ENCODE assay signal across 8 mouse cellular contexts in the genomic region with DNA sequence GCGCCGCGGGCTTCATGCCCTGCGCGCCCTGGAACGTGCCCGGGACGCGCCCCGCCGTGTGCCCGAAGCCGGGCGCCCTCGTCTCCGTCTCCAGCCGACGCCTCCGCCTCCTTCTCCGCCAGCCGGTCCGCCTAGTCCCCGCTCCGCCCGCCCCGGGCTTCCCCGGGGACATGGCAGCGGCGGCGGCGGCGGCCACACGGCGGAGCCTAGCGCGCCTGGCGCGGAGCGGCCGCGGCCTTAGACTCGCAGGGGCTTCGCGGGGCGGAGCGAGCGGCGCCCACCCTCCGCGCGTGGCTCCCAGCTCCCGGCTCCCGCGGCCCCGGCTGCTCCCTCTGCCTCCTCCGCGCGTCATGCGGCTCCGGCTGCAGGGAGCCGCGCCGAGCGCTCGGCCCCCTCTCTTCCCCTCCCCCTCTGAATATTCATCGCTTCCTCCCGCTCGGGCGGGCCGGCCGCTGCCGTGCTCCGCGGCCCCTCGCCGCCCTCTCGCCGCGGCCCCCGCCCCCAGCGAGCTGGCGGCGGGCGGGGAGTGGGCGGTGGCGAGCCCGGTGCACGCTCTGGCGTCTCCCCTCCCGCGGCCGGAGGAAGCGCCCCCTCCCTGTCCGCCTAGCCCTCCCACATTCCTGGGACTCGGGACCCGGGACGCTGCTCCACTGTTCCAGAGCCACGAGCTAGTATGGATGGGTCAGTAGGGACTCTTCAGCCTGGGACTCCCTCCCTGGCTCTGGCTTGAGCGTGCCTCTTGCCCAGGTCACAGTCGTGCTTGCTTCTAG. TPM values are rescaled to one million over a fixed set of nuclear protein-coding genes. Genes with fewer than 3 reads are reported as not detected.
A peak's percentile ranks its signal among the peaks of the same experiment; 100 is the strongest.
DNase-seq lines count a peak whose midpoint lies in the region; ATAC-seq and TF ChIP-seq lines count a peak whose summit lies in the region.

Ptprj (minus strand) TSS at position 412 of the 770 bp plus-strand sequence.

- H3K79me2 ChIP-seq in liver, adult 2 months (ENCODE audit: control insufficient read depth, insufficient read depth, low read length): peaks cover 14% of the 10 kb centered on the region

- DNase-seq in B cell, adult 2 months: peak; percentile 66 to 75
- no peak for DNase-seq in liver, adult 2 months (ENCODE audit: extremely low read depth, low read depth, low spot score)
- DNase-seq in midbrain, postnatal 0 days (ENCODE audit: low spot score): peak; percentile 72
- peak; percentile 71 to 78 for DNase-seq in spleen, postnatal 36 days (ENCODE audit: low spot score in 2 of 2)

- TF ChIP-seq CTCF in bone marrow, adult 2 months (IDR thresholded peaks at IDR 0.05; ENCODE audit: control insufficient read depth, insufficient read depth, low read length): no peak
- no peak for TF ChIP-seq CTCF in embryonic fibroblast, embryonic 13.5 days (IDR thresholded peaks at IDR 0.05; ENCODE audit: borderline replicate concordance, insufficient read depth, low read length)
- TF ChIP-seq CTCF in liver, adult 2 months (IDR thresholded peaks at IDR 0.05; ENCODE audit: low read depth, low read length): no peak
- TF ChIP-seq CTCF in midbrain, postnatal 0 days (IDR thresholded peaks at IDR 0.05): no peak

- peak; percentile 82 for ATAC-seq in heart, embryonic 11.5 days (replicated peaks; ENCODE audit: insufficient number of reproducible peaks, low FRiP score, low TSS enrichment)
- ATAC-seq in kidney, embryonic 14.5 days (ENCODE audit: low FRiP score, low TSS enrichment): peak; percentile 90
- peak; percentile 83 for ATAC-seq in midbrain, postnatal 0 days (ENCODE audit: low FRiP score)

- H3K4me2 ChIP-seq in heart, embryonic 11.5 days: peak within 1 kb of the TSS; percentile 99
- H3K4me2 ChIP-seq in kidney, embryonic 14.5 days (replicated peaks; ENCODE audit: low read depth, low read length): peak within 1 kb of the TSS; percentile 86
- H3K4me2 ChIP-seq in midbrain, postnatal 0 days (ENCODE audit: low read depth, low read length, poor library complexity, severe bottlenecking): peak within 1 kb of the TSS; percentile 81

- H3K4me1 ChIP-seq in bone marrow, adult 2 months (ENCODE audit: control insufficient read depth, insufficient read depth, low read length): peaks cover 9% of the 10 kb centered on the region
- peaks cover 2% of the 10 kb centered on the region; the same call in 1 of the 2 replicates for H3K4me1 ChIP-seq in embryonic fibroblast, embryonic 13.5 days (ENCODE audit: control insufficient read depth, insufficient read depth, low read length)
- H3K4me1 ChIP-seq in heart, embryonic 11.5 days (ENCODE audit: control insufficient read depth, insufficient read depth, low read length): peaks cover 10% of the 10 kb centered on the region
- H3K4me1 ChIP-seq in kidney, embryonic 14.5 days (ENCODE audit: control insufficient read depth, insufficient read depth, low read length): peaks cover 9% of the 10 kb centered on the region; the same call in 1 of the 2 replicates
- peaks cover 13% of the 10 kb centered on the region for H3K4me1 ChIP-seq in liver, adult 2 months (ENCODE audit: control insufficient read depth, insufficient read depth, low read length)
- H3K4me1 ChIP-seq in midbrain, postnatal 0 days (ENCODE audit: insufficient read depth, low read length): peaks cover 3% of the 10 kb centered on the region; the same call in 1 of the 2 replicates

- under 1% methylated on average over 89 of the region's 100 CpGs for WGBS in bone marrow, adult 2 months
- WGBS in heart, embryonic 11.5 days (ENCODE audit: insufficient replicate concordance): under 1% methylated on average over 91 of the region's 100 CpGs
- 1% methylated on average over 86 of the region's 100 CpGs for WGBS in kidney, embryonic 14.5 days
- under 1% methylated on average over 83 of the region's 100 CpGs for WGBS in liver, adult 2 months
- WGBS in midbrain, postnatal 0 days: 0% methylated on average over 46 of the region's 100 CpGs

- no peaks in the 10 kb centered on the region for H3K36me3 ChIP-seq in heart, embryonic 11.5 days (ENCODE audit: control insufficient read depth, insufficient read depth, low read length)
- H3K36me3 ChIP-seq in kidney, embryonic 14.5 days (ENCODE audit: control insufficient read depth, insufficient read depth, low read length): no peaks in the 10 kb centered on the region
- no peaks in the 10 kb centered on the region for H3K36me3 ChIP-seq in liver, adult 2 months (ENCODE audit: control insufficient read depth, insufficient read depth, low read length)
- H3K36me3 ChIP-seq in midbrain, postnatal 0 days (ENCODE audit: insufficient read depth, low read length): no peaks in the 10 kb centered on the region

- no peaks in the 10 kb centered on the region for H3K9me3 ChIP-seq in heart, embryonic 11.5 days (replicated peaks; ENCODE audit: control insufficient read depth, low read length)
- H3K9me3 ChIP-seq in kidney, embryonic 14.5 days (ENCODE audit: control insufficient read depth, low read length): no peaks in the 10 kb centered on the region
- no peaks in the 10 kb centered on the region for H3K9me3 ChIP-seq in midbrain, postnatal 0 days (ENCODE audit: low read length)

- H3K27ac ChIP-seq in bone marrow, adult 2 months (ENCODE audit: control insufficient read depth, insufficient read depth, low read depth, low read length, poor library complexity): peak within 1 kb of the TSS; percentile 86
- 0 out of 2 replicates have a peak within 1 kb of the TSS, but pooled peaks have one; percentile 7 for H3K27ac ChIP-seq in embryonic fibroblast, embryonic 13.5 days (ENCODE audit: insufficient read depth, low read length)
- H3K27ac ChIP-seq in heart, embryonic 11.5 days (ENCODE audit: low read depth, low read length): peak within 1 kb of the TSS; percentile 85
- H3K27ac ChIP-seq in kidney, embryonic 14.5 days (ENCODE audit: low read depth, low read length): peak within 1 kb of the TSS; percentile 93
- peak within 1 kb of the TSS; percentile 81 for H3K27ac ChIP-seq in liver, adult 2 months (replicated peaks; ENCODE audit: insufficient read depth, low read depth, low read length)
- peak within 1 kb of the TSS; percentile 85 for H3K27ac ChIP-seq in midbrain, postnatal 0 days (ENCODE audit: low read depth, low read length)

- peaks cover 4% of the 10 kb centered on the region; the same call in 1 of the 2 replicates for H3K27me3 ChIP-seq in heart, embryonic 11.5 days (ENCODE audit: control insufficient read depth, insufficient read depth, low read length)
- H3K27me3 ChIP-seq in kidney, embryonic 14.5 days (ENCODE audit: control insufficient read depth, insufficient read depth, low read length): no peaks in the 10 kb centered on the region
- H3K27me3 ChIP-seq in liver, adult 2 months (ENCODE audit: control insufficient read depth, insufficient read depth, low read length): no peaks in the 10 kb centered on the region
- H3K27me3 ChIP-seq in midbrain, postnatal 0 days (ENCODE audit: insufficient read depth, low read length): no peaks in the 10 kb centered on the region

- TF ChIP-seq POLR2A in bone marrow, adult 2 months (IDR thresholded peaks at IDR 0.05; ENCODE audit: borderline replicate concordance, control insufficient read depth, low read depth, low read length): peak; percentile 49; the same call in 1 of the 2 replicates
- TF ChIP-seq POLR2A in embryonic fibroblast, embryonic 13.5 days (IDR thresholded peaks at IDR 0.05; ENCODE audit: low read depth, low read length): peak; percentile 55
- peak; percentile 71; the same call in 1 of the 2 replicates for TF ChIP-seq POLR2A in liver, adult 2 months (IDR thresholded peaks at IDR 0.05; ENCODE audit: extremely low read depth, insufficient read depth, low read length)

- peak within 1 kb of the TSS; percentile 80 for H3K9ac ChIP-seq in heart, embryonic 11.5 days (ENCODE audit: low read depth, low read length)
- H3K9ac ChIP-seq in kidney, embryonic 14.5 days (ENCODE audit: low read depth, low read length): peak within 1 kb of the TSS; percentile 90
- peak within 1 kb of the TSS; percentile 93 for H3K9ac ChIP-seq in liver, adult 2 months (ENCODE audit: low read depth, low read length)
- peak within 1 kb of the TSS; percentile 93 for H3K9ac ChIP-seq in midbrain, postnatal 0 days (replicated peaks; ENCODE audit: low read length, poor library complexity, severe bottlenecking)

- H3K4me3 ChIP-seq in bone marrow, adult 2 months (replicated peaks; ENCODE audit: control insufficient read depth, low read depth, low read length): peak within 1 kb of the TSS; percentile 83
- H3K4me3 ChIP-seq in embryonic fibroblast, embryonic 13.5 days (ENCODE audit: insufficient read depth, low read length): peak within 1 kb of the TSS; percentile 88
- peak within 1 kb of the TSS; percentile 84 for H3K4me3 ChIP-seq in heart, embryonic 11.5 days (ENCODE audit: low read depth, low read length)
- H3K4me3 ChIP-seq in kidney, embryonic 14.5 days (ENCODE audit: low read length): peak within 1 kb of the TSS; percentile 88
- peak within 1 kb of the TSS; percentile 98 for H3K4me3 ChIP-seq in liver, adult 2 months (ENCODE audit: insufficient read depth, low read depth, low read length)
- peak within 1 kb of the TSS; percentile 95 for H3K4me3 ChIP-seq in midbrain, postnatal 0 days (ENCODE audit: low read depth, low read length)

RNA-seq across cellular contexts. Expression of gene Ptprj, which starts in this region (rescaled TPM):
- 16.0 and 25.1 TPM in 2 replicates for polyA plus RNA-seq in bone marrow, adult 2 months (2011; ENCODE audit: insufficient read depth, insufficient read length, low replicate concordance, missing spikeins)
- 8.0 and 9.9 TPM in 2 replicates for polyA plus RNA-seq in embryonic fibroblast, embryonic 13.5 days (2011; ENCODE audit: insufficient read length, low read depth, missing spikeins)
- polyA plus RNA-seq in heart, embryonic 11.5 days (2014; fragmentation: Nextera tagmentation; extraction: Ambion mirVana): 1.6 and 1.7 TPM in 2 replicates
- polyA plus RNA-seq in kidney, embryonic 14.5 days (2014; fragmentation: Nextera tagmentation; extraction: Ambion mirVana): 7.6 and 10.8 TPM in 2 replicates
- total RNA-seq in liver, adult 2 months (2014; rRNA removed): 35.2 and 43.3 TPM in 2 replicates
- 12.1 and 14.0 TPM in 2 replicates for polyA plus RNA-seq in liver, adult 2 months (2012; rRNA removed)
- 36.6 and 39.7 TPM in 2 replicates for total RNA-seq in midbrain, postnatal 0 days (2014; rRNA removed)
- 3.7 and 4.3 TPM in 2 replicates for polyA plus RNA-seq in midbrain, postnatal 0 days (2015; fragmentation: Nextera tagmentation; extraction: Ambion mirVana)

Comparison
In these comparisons a context has a peak if more than half of its experiments do, and no peak if none do; other contexts are left out.
1. H3K27ac ChIP-seq: peak in every context shown above with its lines; median percentile 93 in kidney, embryonic 14.5 days; 86 in bone marrow, adult 2 months; 85 in heart, embryonic 11.5 days; 85 in midbrain, postnatal 0 days; 81 in liver, adult 2 months; 7 in embryonic fibroblast, embryonic 13.5 days.